Mouse (Mus musculus) sigmoid colon, adult 10 weeks (tissue): ENCODE measurements around the gene Mycbpap. TPM values are rescaled to one million over a fixed set of nuclear protein-coding genes. Genes with fewer than 3 reads are reported as not detected.

Source experiments
- polyA plus RNA-seq: library from polyadenylated mRNA; stranded (reverse); fragments of 350-450 nt; fragmentation: Illumina TruSeq; extraction: RNeasy Lipid Tissue Mini Kit (QIAGEN cat#74804); gene quantifications from one replicate; pipeline ENCODE4 v1.2.3, GENCODE M21; 2014; ENCODE audit warnings: low read depth, low replicate concordance

The Mycbpap gene
- 0.88 TPM for polyA plus RNA-seq

DNA sequence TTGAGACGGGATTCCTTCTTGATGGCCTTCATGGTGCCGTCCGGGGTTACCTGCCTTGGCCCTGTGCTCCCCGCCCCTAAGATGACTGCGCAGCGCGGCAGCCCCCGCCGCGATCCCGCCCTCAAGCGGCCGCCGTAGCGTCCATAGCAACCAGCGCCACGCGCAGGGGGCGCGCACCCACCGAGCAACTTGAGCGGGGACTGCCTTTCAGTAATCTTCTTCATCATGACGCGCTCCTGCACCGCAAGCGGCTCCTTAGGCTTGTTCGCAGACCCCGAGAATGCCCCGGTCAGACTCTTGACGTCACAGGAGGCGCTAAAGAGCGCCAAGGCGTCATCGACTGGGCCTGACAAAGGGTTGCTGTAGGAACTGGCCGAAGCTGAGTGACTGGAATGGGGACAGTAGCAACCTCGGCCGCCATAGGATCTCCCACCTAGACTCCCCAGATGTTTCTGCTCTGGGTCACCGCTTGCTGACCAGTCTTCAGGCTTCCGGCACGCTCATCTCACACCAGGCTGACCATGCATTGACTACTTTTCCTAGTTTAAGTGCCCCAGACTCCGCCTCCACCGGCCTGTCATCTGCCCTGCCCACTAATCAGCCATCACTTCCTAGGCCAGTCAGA lies at the start of gene Mycbpap:
Gene Mycbpap (minus strand): TSS at position 524 of the 625 bp plus-strand sequence.

GRCm38 (mm10) chr11:94564437-94565150 lies 43.1 kb upstream of the Mycbpap start, which contains the start of gene Chad:
Chad (plus strand) TSS chr11:94565047.

GRCm38 (mm10) chr11:94548888-94549690 lies 27.5 kb upstream of the Mycbpap start, which contains the start of gene Rsad1:
Rsad1 (minus strand) TSS chr11:94549255.

DNA sequence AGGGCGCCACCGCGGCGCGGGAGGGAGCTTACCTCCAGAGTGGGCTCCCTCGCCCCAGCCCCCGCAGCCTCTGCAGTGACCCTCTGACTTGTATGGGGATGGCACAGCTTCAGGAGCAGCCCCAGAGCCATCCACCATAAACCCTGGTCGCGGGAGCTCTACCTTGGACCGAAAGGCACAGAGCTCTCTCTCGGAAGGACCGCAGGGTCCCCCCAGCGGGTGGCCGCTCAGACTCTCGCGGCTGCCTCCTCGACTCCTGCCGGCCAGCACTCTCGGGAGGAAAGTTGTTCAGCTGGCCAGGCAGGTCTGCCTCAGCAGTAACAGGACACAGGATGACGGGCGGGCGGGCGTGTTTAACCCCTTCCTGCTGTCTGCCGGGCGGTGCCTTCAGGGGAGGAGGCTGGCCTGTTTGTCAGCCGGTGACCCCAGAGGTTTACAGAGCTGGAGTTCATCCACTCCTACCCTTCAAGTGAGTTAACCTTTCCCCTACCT lies 21.8 kb downstream of the Mycbpap start, which contains the start of gene Epn3:
Gene Epn3 (minus strand): TSS at position 314 of the 492 bp plus-strand sequence.

GRCm38 (mm10) chr11:94486001-94486400 lies 35.5 kb downstream of the Mycbpap start, which contains the start of gene Spata20:
Spata20 (minus strand) TSS chr11:94486179.

GRCm38 (mm10) chr11:94473707-94474543 lies 47.6 kb downstream of the Mycbpap start, which contains the start of gene Cacna1g:
Cacna1g (minus strand) TSS chr11:94474198.

Other genes starting within 250 kb of the Mycbpap start
- 53.8 TPM for gene Gm21885, start 239.9 kb downstream of the Mycbpap start, polyA plus RNA-seq
- gene Luc7l3, start 199.8 kb downstream of the Mycbpap start, polyA plus RNA-seq, result 403 TPM
- gene Ankrd40, start 193.7 kb downstream of the Mycbpap start, polyA plus RNA-seq, result 66.3 TPM
- gene Abcc3, start 128.7 kb downstream of the Mycbpap start, polyA plus RNA-seq, result 21.5 TPM
- 0.41 TPM for gene Cacna1g, start 47.5 kb downstream of the Mycbpap start, polyA plus RNA-seq
- gene Spata20, start 35.6 kb downstream of the Mycbpap start, polyA plus RNA-seq, result not detected
- gene Epn3, start 21.8 kb downstream of the Mycbpap start, polyA plus RNA-seq, result 1.7 TPM
- gene Rsad1, start 27.5 kb upstream of the Mycbpap start, polyA plus RNA-seq, result 6.4 TPM
- not detected for gene Chad, start 43.3 kb upstream of the Mycbpap start, polyA plus RNA-seq
- gene Acsf2, start 80.1 kb upstream of the Mycbpap start, polyA plus RNA-seq, result 38.9 TPM
- gene Lrrc59, start 108.0 kb upstream of the Mycbpap start, polyA plus RNA-seq, result 60.4 TPM
- 16.2 TPM for gene Mrpl27, start 132.0 kb upstream of the Mycbpap start, polyA plus RNA-seq
- gene Eme1, start 132.2 kb upstream of the Mycbpap start, polyA plus RNA-seq, result not detected
- gene Xylt2, start 155.8 kb upstream of the Mycbpap start, polyA plus RNA-seq, result 0.60 TPM
- not detected for gene Gm11541, start 182.8 kb upstream of the Mycbpap start, polyA plus RNA-seq
- not detected for gene Cdc34b, start 220.0 kb upstream of the Mycbpap start, polyA plus RNA-seq